In the genomic region with DNA sequence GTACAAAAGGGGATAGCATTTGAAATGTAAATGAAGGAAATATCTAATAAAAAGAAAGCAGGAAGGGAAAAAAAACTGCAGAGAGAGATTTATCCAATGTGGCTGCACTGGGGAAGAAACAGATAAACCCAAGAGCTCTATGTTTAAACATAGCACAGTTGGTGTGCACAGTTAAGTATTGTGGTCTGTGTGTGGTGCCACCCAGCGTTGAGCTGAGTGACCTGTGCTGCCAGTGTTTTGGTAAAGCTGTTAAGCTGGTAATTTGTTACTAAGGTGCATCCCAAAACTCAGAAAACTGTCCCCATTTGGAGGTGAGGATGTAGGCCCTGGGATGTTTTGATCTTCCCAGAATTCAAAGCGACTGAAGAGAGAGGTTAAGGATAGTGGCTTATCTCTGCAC, we compare ENCODE assay signal across 26 mouse cellular contexts. TPM values are rescaled to one million over a fixed set of nuclear protein-coding genes. Genes with fewer than 3 reads are reported as not detected.
DNase-seq lines count a peak whose midpoint lies in the region; ATAC-seq lines count a peak whose summit lies in the region.
"Had no signal": no experiment of that assay in that cellular context is flagged by ENCODE, and none has a peak within 500 bp of the region (broad histone marks: within the 10 kb centered on the region; RNA-seq: fewer than 3 reads in every experiment).

No protein-coding gene starts in this region.

- no peak overlapping the region for H3K9ac ChIP-seq in midbrain, embryonic 12.5 days (replicated peaks)
- H3K9ac ChIP-seq in midbrain, embryonic 15.5 days = no peak overlapping the region
- H3K9ac ChIP-seq: embryonic facial prominence, embryonic 15.5 days; heart, embryonic 15.5 days; hindbrain, embryonic 15.5 days had no signal

- no peaks in the 10 kb centered on the region for H3K36me3 ChIP-seq in midbrain, embryonic 12.5 days
- H3K36me3 ChIP-seq in midbrain, embryonic 15.5 days (replicated peaks) = no peaks in the 10 kb centered on the region
- H3K36me3 ChIP-seq: embryonic facial prominence, embryonic 15.5 days; forebrain, embryonic 10.5 days; heart, embryonic 15.5 days; hindbrain, embryonic 10.5 days; hindbrain, embryonic 15.5 days had no signal

- 51% methylated on average over 2 of the region's 2 CpGs for WGBS in midbrain, embryonic 12.5 days
- 44% methylated on average over 2 of the region's 2 CpGs for WGBS in midbrain, embryonic 15.5 days

- 0 out of 2 replicates have a peak overlapping the region, but pooled peaks have one; percentile 39 for H3K27ac ChIP-seq in midbrain, embryonic 12.5 days (replicated peaks)
- no peak overlapping the region for H3K27ac ChIP-seq in midbrain, embryonic 15.5 days
- H3K27ac ChIP-seq: embryonic facial prominence, embryonic 15.5 days; forebrain, embryonic 10.5 days; gastrocnemius, adult 2 months; heart, embryonic 15.5 days; hindbrain, embryonic 10.5 days; hindbrain, embryonic 15.5 days had no signal

- no peaks in the 10 kb centered on the region for H3K9me3 ChIP-seq in midbrain, embryonic 12.5 days
- H3K9me3 ChIP-seq in midbrain, embryonic 15.5 days = no peaks in the 10 kb centered on the region
- H3K9me3 ChIP-seq: embryonic facial prominence, embryonic 15.5 days; forebrain, embryonic 10.5 days; heart, embryonic 15.5 days; hindbrain, embryonic 10.5 days; hindbrain, embryonic 15.5 days had no signal

- intact Hi-C loops in left cerebral cortex, postnatal 36 days (cut with DNase I) = no loop called here

- H3K4me1 ChIP-seq in midbrain, embryonic 12.5 days = peaks cover 5% of the 10 kb centered on the region; the same call in 1 of the 2 replicates
- no peaks in the 10 kb centered on the region for H3K4me1 ChIP-seq in midbrain, embryonic 15.5 days
- H3K4me1 ChIP-seq: embryonic facial prominence, embryonic 15.5 days; heart, embryonic 15.5 days; hindbrain, embryonic 15.5 days had no signal

- DNase-seq in heart, adult 11 months = peak; percentile 73
- DNase-seq in heart, postnatal 4 days = no peak
- DNase-seq in adipocyte (ENCODE audit: low spot score) = peak; percentile 14
- DNase-seq in embryo, embryonic 9.5 days (ENCODE audit: extremely low spot score) = no peak
- no peak for DNase-seq in left cerebral cortex, postnatal 36 days (ENCODE audit: low spot score in 2 of 2)
- DNase-seq: adrenal gland, adult 2 months; adrenal gland, postnatal 25 days; cerebellum, adult 2 months; cerebellum, postnatal 10 days; gastrocnemius, adult 2 months; gastrocnemius, postnatal 25 days; heart, postnatal 14 days had no signal

- H3K4me2 ChIP-seq in midbrain, embryonic 12.5 days (replicated peaks) = no peak overlapping the region
- no peak overlapping the region for H3K4me2 ChIP-seq in midbrain, embryonic 15.5 days
- H3K4me2 ChIP-seq: embryonic facial prominence, embryonic 15.5 days; heart, embryonic 11.5 days; heart, embryonic 15.5 days; hindbrain, embryonic 15.5 days had no signal

- H3K4me3 ChIP-seq in midbrain, embryonic 12.5 days = no peak overlapping the region
- H3K4me3 ChIP-seq in midbrain, embryonic 15.5 days = no peak overlapping the region
- H3K4me3 ChIP-seq: embryonic facial prominence, embryonic 15.5 days; erythroblast, embryonic 14.5 days; forebrain, embryonic 10.5 days; gastrocnemius, adult 2 months; heart, embryonic 15.5 days; hindbrain, embryonic 10.5 days; hindbrain, embryonic 15.5 days had no signal

- ATAC-seq in midbrain, embryonic 12.5 days (ENCODE audit: low FRiP score, low read depth) = peak; percentile 39; the same call in 1 of the 2 replicates
- no peak for ATAC-seq in midbrain, embryonic 15.5 days (replicated peaks)
- ATAC-seq: activated CD4-positive, CD25-positive, alpha-beta regulatory T cell, adult 4 months; forebrain, embryonic 14.5 days; Patski had no signal

- no peaks in the 10 kb centered on the region for H3K27me3 ChIP-seq in midbrain, embryonic 12.5 days
- no peaks in the 10 kb centered on the region for H3K27me3 ChIP-seq in midbrain, embryonic 15.5 days (replicated peaks)
- H3K27me3 ChIP-seq: CH12.LX; embryonic facial prominence, embryonic 15.5 days; heart, embryonic 15.5 days; hindbrain, embryonic 15.5 days had no signal

RNA-seq across cellular contexts. Expression of gene Akain1, which starts 59.8 kb away (rescaled TPM):
- total RNA-seq in heart, postnatal 4 days (2021) = under 1 TPM in 1 of 2 experiments, not detected in 1; 0.19 TPM
- polyA plus RNA-seq in midbrain, embryonic 12.5 days (2016; fragmentation: Nextera tagmentation; extraction: Ambion mirVana) = 0.22 TPM in 1 of 2 replicates, not detected in the other
- polyA plus RNA-seq in midbrain, embryonic 15.5 days (2015; fragmentation: Nextera tagmentation; extraction: Ambion mirVana) = 0.33 and 0.56 TPM in 2 replicates
- total RNA-seq in left cerebral cortex, postnatal 36 days (2021) = 1 to 10 TPM; 4.5 to 5.6 TPM
- total RNA-seq: adrenal gland, adult 2 months; adrenal gland, postnatal 25 days; CH12.LX; gastrocnemius, adult 2 months; gastrocnemius, postnatal 25 days; granulocyte monocyte progenitor cell, adult 5-6 weeks; heart, postnatal 14 days had no signal
- polyA plus RNA-seq: activated CD4-positive, CD25-positive, alpha-beta regulatory T cell, adult 4 months; adrenal gland, adult 2 months; embryonic facial prominence, embryonic 15.5 days; erythroblast, embryonic 14.5 days; forebrain, embryonic 10.5 days; heart, embryonic 11.5 days; heart, embryonic 15.5 days; Patski had no signal

Comparison
In these comparisons a context has a peak if more than half of its experiments do, and no peak if none do; other contexts are left out.
1. DNase-seq: peak in heart, adult 11 months (single experiment) and adipocyte (single experiment); none in heart, postnatal 4 days (single experiment), embryo, embryonic 9.5 days (single experiment) and left cerebral cortex, postnatal 36 days (0 of 2).
2. RNA of gene Akain1, which starts 59.8 kb away (total RNA-seq): 4.5 to 5.6 TPM in left cerebral cortex, postnatal 36 days; 0.19 TPM in heart, postnatal 4 days; every median in the first group is over 4 times any median in the second.